Mouse (Mus musculus): Measurements from ENCODE around the gene Setmar.
A peak's percentile ranks its signal among the peaks of the same experiment; 100 is the strongest.

Gene Setmar

DNA sequence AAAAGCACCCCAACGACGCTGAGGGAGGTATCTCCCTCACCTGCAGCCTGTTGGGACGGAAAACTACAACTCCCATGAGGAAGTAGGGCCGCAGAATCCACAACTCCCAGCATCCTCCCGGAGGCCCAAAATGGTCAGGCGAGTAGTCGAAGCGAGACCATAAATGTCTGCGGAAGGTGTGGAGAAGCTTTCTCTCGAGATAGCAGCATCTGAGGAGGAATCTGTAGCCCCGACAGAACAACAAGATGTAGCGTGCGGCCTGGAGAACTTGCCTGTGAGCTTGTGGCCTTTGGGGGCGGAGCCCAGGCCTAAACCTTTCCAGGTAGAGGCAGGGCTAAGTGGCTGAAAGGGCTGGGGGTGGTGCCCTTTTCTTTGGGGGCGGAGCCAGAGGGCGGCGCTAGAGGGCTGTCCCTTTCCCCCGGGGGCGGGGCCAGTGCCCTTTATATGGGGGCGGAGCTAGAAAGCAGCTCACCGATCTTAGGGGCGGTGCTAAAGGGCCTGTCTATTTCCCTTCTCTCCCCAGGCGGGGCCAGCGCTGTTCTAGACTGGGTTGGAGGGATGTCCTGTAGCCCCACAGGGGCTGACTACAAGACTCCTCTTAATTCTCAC, at the start of gene Setmar:
Gene Setmar (plus strand): TSS at position 128 of the 609 bp plus-strand sequence.
- peak; percentile 96 for DNase-seq (ENCODE audit: low read depth, low spot score)

DNA sequence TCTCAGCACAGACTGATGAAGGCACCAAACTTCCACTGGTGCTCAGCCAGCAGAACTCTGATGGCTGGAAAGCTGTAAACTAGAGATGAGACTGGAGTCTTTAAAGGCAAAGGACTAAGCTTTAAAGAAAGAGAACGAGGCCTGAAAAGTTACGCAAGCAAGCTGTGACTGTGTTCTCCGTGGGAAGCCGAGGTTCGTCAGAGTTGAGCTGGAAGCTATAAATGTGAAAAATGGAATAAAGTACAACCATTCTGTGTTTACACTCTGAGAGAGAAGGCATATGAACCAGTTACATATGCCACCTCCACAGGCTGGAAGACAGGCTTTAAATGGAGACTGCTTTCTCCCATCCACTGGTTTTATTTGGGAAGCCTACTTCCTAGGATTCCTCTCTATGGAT, 43.2 kb upstream of the Setmar start:
- no peak for DNase-seq (ENCODE audit: low read depth, low spot score)

DNA sequence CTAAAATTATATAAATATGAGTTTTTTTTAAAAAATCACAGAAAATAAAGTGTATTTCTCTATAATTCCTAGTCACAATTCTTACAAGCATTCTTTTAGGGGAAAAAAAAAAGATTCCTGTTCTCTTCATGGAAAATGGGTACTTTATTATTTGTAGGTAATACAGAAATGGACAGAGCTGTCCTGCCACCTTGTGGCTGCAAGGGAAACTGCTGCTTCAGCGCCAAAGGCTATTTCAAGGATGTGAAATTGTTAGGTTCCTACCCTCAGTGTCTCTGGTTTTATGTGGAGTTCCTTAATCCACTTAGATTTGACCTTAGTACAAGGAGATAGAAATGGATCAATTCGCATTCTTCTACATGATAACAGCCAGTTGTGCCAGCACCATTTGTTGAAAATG, 9.8 kb upstream of the Setmar start:
- peak; percentile 14 for DNase-seq (ENCODE audit: low read depth, low spot score)

DNA sequence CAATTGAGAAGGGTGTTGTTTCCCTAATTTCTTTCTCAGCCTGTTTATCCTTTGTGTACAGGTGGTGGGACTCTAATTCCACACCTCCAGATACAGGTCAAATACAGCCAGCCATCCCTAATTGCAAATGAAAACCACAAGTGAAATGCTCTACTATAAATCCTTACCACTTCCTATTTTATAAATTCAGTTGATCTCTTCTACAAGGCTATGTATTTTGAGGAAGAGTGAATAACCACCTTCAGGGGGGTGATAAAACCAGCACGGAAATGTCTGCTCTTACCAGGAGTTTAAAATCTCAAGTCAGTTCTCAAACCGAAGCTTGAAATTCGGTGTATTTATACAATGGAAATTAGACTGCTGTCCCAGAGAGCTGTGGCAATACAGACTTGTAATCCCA, 8.9 kb upstream of the Setmar start:
- no peak for DNase-seq (ENCODE audit: low read depth, low spot score)

DNA sequence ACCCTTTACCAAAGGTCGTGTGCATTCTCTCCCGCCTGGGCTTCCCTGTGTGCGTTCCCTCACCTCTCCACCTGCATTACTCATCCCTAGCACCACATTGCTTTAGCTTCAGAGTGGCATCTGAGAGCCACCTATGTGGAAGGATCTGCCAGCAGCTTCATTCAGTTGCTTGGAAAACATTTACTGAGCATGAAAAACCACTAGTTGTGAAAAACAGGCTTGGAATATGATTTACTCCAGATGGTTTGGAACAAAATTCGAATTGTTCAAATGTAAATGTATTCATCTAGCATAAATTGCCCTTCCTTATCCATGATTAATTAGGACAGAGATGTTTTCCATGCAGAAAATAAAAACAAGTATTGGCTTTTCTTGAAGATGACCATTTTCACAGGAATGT, 7.5 kb upstream of the Setmar start:
- no peak for DNase-seq (ENCODE audit: low read depth, low spot score)

DNA sequence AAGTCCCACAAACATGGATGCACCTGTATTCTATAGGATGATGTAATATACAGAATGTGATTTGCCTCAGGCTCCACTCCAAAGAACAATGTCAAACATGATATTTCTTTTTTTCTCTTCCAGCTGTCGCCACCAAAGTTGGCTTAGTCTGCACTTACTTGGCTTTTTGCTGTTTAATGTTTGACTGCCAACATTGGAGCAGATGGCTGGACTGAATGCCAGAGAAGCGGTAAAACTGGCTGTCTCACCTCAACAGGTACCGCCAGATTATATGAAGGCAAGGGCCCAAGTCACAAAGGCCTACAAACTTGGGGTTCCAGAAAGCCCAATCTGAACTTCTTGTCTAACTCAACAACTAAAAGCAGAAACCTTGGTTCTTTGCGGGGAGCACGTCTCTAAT, 6.8 kb upstream of the Setmar start:
- no peak for DNase-seq (ENCODE audit: low read depth, low spot score)

DNA sequence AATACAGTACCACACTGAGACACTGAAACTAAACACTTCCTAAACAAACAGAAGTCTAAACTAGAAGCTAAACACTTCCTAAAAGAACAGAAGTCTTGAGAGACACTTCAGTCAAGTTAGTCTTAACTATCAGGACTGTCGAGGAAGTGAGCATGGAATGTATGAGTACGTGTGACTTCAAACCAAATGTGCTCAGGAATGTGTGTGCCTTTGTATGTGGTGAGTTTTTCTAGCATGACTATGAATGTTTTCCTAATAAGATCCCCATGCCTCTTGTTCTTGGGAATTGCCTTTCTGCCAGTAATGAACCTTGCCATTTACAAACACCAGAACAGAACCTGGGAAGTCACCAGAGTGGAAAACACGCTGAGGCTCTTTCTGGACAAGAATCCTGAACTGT, 3.7 kb upstream of the Setmar start:
- no peak for DNase-seq (ENCODE audit: low read depth, low spot score)

DNA sequence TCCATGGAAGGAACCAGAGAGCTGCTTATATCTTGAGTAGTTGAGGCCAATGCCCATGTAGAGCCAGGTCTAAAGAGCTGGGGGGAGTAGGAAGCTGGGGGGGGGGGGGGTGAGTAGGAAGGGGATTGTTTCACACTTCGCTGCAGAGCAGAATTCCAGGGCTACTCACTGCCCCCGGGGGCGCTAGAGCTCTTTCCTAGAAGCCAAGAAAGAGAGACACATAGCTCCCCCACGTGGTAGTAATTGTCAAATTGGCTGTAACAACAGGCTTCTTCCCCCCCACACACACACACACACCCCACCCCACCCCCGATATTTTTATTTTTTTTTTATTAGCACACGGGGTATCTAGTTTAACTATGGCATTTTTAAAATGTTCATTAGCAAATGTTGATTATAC, 738 bp downstream of the Setmar start:
- peak; percentile 76 for DNase-seq (ENCODE audit: low read depth, low spot score)

DNA sequence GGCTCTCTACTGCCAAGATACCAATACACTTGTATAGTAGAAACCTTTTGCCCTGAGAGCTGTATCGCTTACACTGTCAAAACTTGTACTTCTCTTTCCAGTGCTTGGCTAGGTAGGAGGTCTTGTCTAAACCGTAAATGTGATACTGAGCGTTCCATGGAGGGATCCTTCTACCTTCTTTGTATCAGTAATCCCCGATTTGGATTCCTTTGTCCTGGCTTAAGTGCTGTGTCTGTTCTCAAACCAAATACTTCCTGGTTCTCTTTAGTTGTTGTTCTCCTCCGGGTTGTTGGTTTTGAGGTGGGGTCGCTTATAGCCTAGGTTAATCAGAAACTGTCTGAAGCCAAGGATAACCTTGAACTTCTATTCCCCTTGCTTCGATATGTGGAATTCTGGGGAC, 6.1 kb downstream of the Setmar start:
- DNase-seq (ENCODE audit: low read depth, low spot score): no peak

DNA sequence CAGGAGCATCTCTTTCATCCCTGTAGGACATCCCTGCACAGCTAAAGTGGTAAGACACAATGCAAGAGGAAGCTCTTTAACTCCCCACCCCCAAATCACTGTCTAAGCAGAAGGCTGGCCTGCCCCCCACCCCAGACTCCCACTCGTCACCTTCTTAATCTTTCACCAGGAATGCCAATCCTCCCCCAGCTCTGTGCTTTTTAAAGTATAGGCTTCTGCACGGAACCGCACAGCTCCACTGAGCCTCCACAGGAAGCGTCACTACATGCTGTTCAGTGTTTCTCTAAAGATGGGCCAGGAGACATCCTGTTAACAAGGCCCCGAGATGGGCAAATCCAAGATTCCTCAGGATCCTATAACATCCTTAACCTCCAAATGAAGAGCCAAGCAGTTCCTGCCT, 8.2 kb downstream of the Setmar start:
- no peak for DNase-seq (ENCODE audit: low read depth, low spot score)

DNA sequence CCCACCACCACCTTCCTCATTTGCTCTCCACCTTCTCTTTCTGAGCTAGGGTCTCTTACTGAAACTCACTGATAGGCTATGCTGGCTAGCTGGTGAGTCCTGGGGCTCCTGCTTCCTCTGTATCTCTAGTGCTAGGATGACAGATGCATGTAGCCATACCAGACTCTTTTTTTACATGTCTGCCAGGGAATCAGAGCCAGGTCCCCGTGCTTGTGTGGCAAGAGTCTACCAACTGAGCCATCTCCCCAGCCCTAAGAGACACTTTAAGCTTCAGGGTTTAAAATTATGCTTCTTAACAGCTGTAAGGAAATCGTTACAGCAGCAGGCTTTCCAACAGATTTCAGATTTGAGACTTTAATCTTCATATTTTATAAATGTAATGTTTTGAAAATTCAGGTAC, 9.1 kb downstream of the Setmar start:
- no peak for DNase-seq (ENCODE audit: low read depth, low spot score)

DNA sequence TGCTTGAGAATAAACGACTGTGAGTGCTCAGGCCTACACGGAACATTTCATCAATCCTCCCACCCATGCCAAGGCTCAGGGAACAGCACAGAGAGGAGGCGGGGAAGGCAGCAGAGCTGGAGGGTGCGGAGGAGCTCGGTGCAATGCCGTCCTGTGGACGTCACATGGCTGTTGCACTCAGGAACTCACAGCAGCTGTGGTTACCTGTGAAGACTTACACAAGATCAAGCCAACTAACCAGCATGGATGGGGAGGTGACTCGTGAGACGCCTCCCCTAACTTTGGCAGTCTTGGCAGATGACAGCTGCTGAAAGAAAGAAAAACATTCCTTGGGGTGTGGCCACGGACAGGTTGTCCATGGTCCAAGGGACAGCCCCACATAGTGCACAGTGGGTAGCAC, 9.8 kb downstream of the Setmar start:
- no peak for DNase-seq (ENCODE audit: low read depth, low spot score)

DNA sequence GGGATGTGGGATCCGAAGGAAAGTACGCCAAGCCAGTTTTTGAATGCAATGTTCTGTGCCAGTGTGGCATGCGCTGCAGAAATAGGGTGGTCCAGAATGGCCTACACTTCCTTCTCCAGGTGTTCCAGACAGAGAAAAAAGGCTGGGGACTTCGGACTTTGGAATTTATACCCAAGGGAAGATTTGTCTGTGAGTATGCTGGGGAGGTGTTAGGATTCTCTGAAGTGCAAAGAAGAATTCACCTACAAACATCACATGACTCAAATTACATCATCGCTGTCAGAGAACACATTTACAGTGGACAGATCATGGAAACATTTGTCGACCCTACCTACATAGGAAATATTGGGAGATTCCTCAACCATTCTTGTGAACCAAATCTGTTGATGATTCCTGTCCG, 11.0 kb downstream of the Setmar start:
- DNase-seq (ENCODE audit: low read depth, low spot score): no peak

DNA sequence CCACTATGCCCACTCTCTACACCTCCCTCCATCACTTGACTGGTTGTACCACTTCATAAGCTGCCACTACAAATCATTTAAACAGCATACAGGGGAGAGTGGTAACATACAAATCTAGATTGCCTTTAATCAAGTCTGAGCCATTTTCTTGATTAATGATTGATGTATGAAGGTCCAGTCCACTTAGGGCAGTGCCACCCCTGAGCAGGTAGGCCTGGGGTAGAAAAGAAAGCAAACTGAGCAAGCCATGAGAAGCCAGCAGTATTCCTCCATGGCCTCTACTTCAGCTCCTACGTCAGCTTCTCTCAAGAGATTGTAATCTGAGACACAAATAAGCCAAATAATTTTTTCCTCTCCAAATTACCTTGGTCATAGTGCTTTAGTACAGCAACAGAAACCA, 26.5 kb downstream of the Setmar start:
- DNase-seq (ENCODE audit: low read depth, low spot score): no peak

DNA sequence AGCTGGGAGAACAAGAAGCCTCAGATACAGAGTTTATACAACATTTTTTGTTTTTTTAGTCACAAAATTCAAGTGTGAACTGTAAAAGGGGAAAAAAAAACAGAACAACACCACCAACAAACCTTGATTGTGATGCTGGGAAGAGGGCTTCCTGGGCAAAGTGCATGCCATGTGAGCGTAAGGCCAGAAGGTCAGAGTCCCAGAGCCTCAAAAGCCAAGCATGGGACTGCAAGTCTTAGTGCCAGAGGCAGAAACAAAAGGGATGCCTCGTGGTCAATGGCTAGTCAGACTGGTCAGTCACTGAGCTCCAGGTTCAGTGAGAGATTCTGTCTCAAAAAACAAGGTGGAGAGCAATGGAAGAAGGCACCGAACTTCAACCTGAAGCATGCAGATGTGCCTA, 27.8 kb downstream of the Setmar start:
- no peak for DNase-seq (ENCODE audit: low read depth, low spot score)

DNA sequence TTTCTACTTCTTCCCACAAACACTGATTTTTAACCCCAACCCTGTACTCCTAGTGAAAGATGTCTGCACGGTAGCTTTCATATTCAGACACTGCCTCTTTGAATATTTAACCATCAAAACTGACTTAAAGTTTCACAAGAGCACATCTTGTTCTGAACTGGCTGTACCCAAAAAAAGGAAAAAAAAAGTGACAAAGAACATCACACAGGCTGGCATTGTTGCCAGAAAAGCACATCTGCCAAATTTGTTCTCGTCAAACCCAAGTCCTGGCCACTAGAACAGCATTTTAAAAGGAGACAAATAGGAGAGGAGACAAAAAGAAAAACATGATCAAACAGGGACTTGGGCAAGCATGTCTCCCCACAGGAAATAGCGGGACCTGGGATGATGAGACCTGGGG, 28.6 kb downstream of the Setmar start:
- no peak for DNase-seq (ENCODE audit: low read depth, low spot score)

DNA sequence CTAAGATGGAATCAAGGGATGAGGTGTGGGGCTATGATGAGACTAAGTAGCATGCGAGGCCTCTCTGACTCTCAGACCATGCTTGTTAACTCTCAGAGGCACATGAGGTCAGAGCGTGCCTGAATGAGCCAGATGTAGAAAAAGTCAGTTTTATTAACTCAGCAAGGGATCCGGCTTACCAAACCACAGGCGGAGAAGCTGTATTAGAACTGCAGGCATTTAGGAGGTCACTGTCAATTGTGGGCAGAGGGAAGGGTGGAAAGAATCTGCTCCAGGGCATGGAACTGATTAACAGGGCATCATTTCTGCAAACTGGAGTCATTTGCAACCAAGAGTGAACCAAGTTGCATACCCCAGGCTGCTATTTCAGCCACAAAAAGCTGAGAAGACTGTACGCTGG, 30.6 kb downstream of the Setmar start:
- DNase-seq (ENCODE audit: low read depth, low spot score): no peak

DNA sequence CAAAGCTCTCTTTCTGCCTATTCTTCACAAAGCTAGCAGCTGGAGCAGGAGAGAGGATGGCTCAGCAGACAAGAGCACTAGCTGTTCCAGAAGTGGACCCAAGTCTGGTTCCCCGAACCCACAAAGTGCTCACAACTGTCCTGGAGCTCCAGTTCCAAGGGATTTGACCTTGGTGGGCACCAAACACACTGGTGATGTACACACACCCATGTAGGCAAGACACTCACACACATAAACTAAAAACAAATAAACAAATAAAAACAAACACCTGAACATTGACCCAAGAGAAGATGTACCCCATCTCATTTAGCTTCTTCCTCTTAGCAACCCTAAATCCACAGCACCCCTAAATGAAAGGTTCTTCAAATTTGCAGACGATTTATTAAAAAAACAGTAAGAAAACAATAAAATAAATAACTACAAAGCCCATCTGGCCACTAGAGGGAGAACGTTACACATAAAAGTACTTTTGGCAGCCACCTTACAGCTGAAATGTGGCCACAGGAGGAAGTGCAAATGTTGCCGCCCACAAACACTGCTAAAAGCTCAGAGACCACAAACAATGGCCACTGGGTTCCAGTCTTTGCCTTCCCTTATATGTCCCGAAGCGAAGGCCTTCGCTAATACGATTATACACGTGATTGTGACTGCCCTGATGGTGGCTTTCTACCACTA, 33.5 kb downstream of the Setmar start:
- DNase-seq (ENCODE audit: low read depth, low spot score): peak; percentile 43

DNA sequence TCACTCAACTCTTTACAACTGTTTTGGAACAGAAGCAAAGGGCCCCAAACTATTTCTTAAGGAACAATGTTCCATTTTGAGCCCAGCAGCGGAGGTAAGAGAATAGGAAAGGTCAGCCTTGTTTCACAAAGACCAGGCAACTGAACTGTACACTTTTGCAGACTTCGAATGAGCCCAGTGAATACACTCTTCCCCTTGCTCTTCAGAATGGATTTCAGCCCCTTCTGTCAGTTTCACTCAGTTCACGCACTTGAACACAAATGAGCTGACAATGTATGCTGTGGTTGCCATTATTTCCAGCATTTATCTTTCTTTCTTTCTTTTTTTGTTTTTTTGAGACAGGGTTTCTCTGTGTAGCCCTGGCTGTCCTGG, 34.0 kb downstream of the Setmar start:
- no peak for DNase-seq (ENCODE audit: low read depth, low spot score)

DNA sequence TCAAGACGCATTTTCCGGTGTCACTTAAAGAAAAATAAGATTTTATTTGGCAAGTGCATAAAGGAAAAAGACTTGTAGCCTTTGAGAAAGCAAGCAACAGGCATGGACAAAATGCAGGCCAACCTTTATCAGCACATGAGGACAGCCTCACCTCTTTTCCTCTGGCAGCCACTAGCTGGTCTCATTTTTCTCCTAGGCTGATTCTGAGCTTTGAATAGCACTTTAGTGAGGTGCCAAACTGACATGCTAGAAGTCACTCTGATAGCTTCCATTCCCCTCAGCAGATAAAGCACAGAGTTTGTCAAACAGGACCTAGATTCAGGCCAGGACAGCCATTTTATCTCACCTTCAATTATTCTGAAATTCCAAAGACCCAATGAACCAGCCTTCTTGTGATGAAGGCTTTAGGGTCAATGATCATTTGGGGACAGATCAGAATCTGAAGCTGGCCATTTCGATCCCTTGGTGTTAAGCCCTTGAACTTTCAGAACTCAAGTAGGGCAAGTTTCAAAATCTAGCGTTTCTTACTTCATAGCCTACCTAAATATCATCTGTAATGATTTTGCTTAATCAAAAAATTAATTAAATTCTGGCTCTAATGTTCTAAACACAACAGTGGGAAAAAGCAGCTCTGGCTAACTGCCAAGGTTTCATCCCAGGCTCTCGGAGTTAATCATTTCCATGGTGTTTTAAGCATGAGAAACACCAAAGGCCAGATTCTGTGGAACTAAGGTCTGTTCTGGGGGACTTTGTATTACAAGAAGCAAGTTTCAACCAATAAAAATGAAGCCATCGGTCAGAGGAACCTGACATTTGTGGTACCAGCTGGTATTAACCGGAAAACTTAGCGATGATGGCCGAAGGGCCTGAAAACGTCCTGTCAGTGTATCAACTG, 37.3 kb downstream of the Setmar start:
- no peak for DNase-seq (ENCODE audit: low read depth, low spot score)

DNA sequence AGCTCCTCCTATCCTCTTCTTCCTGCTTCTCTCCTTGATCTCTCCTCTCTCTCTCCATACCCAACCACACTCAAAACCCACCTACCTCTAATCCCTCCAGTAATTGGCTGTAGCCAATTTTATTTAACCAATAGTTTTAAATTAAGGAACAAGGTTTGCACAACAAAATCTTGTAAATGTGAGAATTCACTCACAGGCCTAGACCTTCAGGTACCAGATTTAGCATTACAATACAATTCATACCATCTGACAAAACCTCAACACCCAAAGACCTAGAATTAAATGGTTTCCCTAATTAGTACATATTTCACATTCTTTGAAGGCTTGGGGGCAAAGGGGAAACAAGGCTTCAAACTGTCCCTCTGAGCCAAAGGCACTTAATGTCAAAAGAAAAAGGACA, 42.5 kb downstream of the Setmar start:
- DNase-seq (ENCODE audit: low read depth, low spot score): no peak

DNA sequence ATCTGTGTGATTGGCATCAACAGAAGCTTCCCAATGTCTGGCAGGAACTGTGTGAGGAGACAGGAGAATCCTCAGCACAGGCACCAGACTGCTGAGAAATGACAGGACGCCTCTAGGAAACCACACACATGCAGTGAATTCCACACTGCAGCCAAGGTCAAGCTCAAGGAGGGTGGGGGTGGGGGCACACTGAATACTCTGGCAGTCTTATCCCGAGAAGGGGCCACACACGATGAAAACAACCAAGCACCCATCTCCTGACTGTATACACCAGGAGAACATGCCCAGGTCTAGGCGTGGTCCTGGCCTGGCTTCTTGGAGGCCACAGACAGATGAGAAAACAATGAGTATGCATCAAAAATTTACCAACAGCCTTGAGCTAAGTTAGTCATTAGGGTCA, 45.5 kb downstream of the Setmar start:
- no peak for DNase-seq (ENCODE audit: low read depth, low spot score)

DNA sequence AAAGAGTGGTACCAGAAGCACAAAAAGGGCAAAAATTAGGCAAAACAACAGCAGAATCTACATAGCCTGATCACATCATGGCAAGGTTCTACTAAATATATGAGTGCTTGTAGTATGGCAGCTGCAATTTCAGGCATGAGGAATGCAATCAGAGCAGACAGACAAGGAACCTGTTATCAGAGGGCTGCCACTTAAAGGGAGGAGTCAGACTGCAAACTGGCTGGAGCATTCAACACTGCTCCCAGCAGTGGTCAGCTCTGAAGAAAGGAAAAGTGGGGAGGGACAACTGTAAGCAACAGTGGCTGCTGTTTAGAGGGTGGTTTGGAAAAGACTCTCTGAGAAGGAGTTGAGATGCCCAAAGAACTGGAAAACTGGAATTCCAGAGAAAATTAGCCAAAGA, 46.8 kb downstream of the Setmar start:
- no peak for DNase-seq (ENCODE audit: low read depth, low spot score)

All from retina, postnatal 7 days (tissue).